Mouse (Mus musculus) midbrain, embryonic 11.5 days (tissue): ENCODE measurements around the gene Pigk. TPM values are rescaled to one million over a fixed set of nuclear protein-coding genes. Genes with fewer than 3 reads are reported as not detected.

Source experiments
- ATAC-seq: fragments of 200-750 bp; cut with Nextera tagmentation; 2 replicates; pipeline ENCODE4 v1.8.0; 2017; ENCODE audit warnings: moderate TSS enrichment, moderate library complexity; ENCODE audit not compliant: low FRiP score
- DNase-seq: peaks from one replicate; pipeline ENCODE4 v3.0.0; 2015; ENCODE audit warnings: low spot score; ENCODE audit errors: missing footprints
- H3K27ac ChIP-seq: fragments of 300-500 bp; sonication (generic); 2 replicates; pipeline ENCODE4 v1.5.1; 2014; ENCODE audit warnings: low read depth, low read length
- H3K27me3 ChIP-seq: fragments of 300-500 bp; sonication (generic); 2 replicates; pipeline ENCODE4 v1.6.1; 2014; ENCODE audit warnings: mild to moderate bottlenecking, low read length, moderate library complexity, mixed read lengths; ENCODE audit not compliant: control insufficient read depth, insufficient read depth
- H3K36me3 ChIP-seq: fragments of 300-500 bp; sonication (generic); 2 replicates; pipeline ENCODE4 v1.6.1; 2014; ENCODE audit warnings: mild to moderate bottlenecking, low read length, moderate library complexity, mixed read lengths; ENCODE audit not compliant: control insufficient read depth, insufficient read depth
- H3K4me1 ChIP-seq: fragments of 300-500 bp; sonication (generic); 2 replicates; pipeline ENCODE4 v1.6.1; 2014; ENCODE audit warnings: low read length; ENCODE audit not compliant: control insufficient read depth, insufficient read depth
- H3K4me2 ChIP-seq: fragments of 300-500 bp; sonication (generic); 2 replicates; pipeline ENCODE4 v1.6.1; 2014; ENCODE audit warnings: mild to moderate bottlenecking, moderate library complexity
- H3K4me3 ChIP-seq: fragments of 300-500 bp; sonication (generic); 2 replicates; pipeline ENCODE4 v1.5.1; 2014; ENCODE audit warnings: low read depth, low read length
- H3K9ac ChIP-seq: fragments of 300-500 bp; sonication (generic); 2 replicates; pipeline ENCODE4 v1.6.1; 2014; ENCODE audit warnings: low read length
- H3K9me3 ChIP-seq: fragments of 300-500 bp; sonication (generic); 2 replicates; pipeline ENCODE4 v1.6.1; 2016; ENCODE audit warnings: low read length; ENCODE audit not compliant: control insufficient read depth
- WGBS: fragments of 180-500 bp; shearing (Covaris S2); extraction: QIAGEN DNeasy Blood & Tissue Kit; methylation state at CpG from one replicate; pipeline ENCODE4 v1.1.7; 2014; 5-methylcytosine and 5-hydroxymethylcytosine counted together
- polyA plus RNA-seq: library from polyadenylated mRNA; unstranded; fragments of >200 nt; fragmentation: Nextera tagmentation; extraction: Ambion mirVana; gene quantifications from 2 replicates; pipeline ENCODE4 v1.2.1, GENCODE M21; 2014

Gene Pigk
- polyA plus RNA-seq, 1 experiment from 2014 or later = 40.5 TPM

DNA sequence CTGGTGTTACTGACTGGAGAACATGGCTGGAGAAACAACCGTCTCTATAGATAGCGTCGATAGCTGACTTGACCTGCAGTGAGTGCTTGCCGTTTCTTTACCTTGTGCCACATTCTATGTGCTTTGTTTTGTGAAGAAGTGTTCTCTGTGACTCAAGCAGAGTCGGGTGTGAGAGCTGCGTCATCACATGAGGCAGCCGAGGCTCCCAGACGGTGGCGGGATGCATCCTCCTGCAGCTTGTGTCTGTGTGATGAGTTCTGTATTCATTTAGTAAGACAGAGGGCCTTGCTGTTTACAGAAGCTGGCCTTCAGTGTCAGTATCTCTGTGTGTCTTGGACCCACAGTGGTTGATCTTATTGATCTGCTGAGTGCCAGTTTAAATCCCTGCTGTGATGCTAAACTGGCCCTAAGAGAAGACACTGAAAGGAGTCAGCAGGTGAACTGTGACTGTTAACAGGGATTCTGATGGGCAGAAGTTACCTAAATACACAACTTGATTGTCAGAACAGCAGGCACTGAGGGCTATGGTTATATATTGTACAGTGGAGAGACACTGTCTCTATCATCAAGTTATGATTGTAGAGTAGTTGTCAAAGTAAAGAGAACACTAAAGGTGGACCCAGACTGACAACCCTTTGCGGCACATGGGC, 21.8 kb downstream of the Pigk start:
- whole genome bisulfite sequencing = 39% methylated on average over 10 of the region's 10 CpGs

DNA sequence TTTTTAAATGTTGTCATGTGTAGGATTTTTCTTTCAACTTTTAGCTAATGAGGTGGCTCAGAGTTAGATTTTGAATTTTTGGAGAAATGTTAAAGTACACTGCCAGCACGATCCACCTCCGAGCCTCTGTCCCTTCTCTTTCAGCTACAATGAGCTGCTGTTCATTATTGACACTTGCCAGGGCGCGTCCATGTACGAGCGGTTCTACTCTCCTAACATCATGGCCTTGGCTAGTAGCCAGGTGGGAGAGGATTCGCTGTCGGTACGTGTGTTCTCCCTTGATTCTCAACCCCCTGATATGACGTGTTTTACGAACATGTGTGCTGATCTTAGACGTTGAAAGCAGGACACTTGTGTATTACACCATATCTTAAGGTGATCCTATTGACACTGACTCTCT, 30.4 kb downstream of the Pigk start:
- ATAC-seq = no peak

More for the DNA sequence above, 21.8 kb downstream of the Pigk start:
- Histone ChIP-seq H3K4me2 (no peak overlapping the region), H3K36me3 (no peaks in the 10 kb centered on the region), H3K9ac (no peak overlapping the region), H3K4me3 (no peak overlapping the region), H3K27ac (no peak overlapping the region), H3K4me1 (no peaks in the 10 kb centered on the region), H3K9me3 (no peaks in the 10 kb centered on the region), H3K27me3 (no peaks in the 10 kb centered on the region)
- ATAC-seq (no peak), DNase-seq (no peak)

GRCm38 (mm10) chr3:152745611-152746010, 31.7 kb downstream of the Pigk start:
- no peak for DNase-seq
- Histone ChIP-seq H3K36me3 (no peaks in the 10 kb centered on the region), H3K9me3 (no peaks in the 10 kb centered on the region), H3K27me3 (no peaks in the 10 kb centered on the region), H3K9ac (no peak overlapping the region), H3K4me2 (no peak overlapping the region), H3K4me1 (no peaks in the 10 kb centered on the region), H3K4me3 (no peak overlapping the region), H3K27ac (no peak overlapping the region)
- 94% methylated on average over 9 of the region's 9 CpGs for WGBS
- ATAC-seq = no peak

More for the DNA sequence above, 30.4 kb downstream of the Pigk start:
- no peak overlapping the region for H3K4me2 ChIP-seq
- H3K36me3 ChIP-seq = no peaks in the 10 kb centered on the region
- no peak overlapping the region for H3K27ac ChIP-seq
- H3K4me1 ChIP-seq = no peaks in the 10 kb centered on the region
- no peak overlapping the region for H3K9ac ChIP-seq
- DNase-seq = no peak
- H3K27me3 ChIP-seq = no peaks in the 10 kb centered on the region
- H3K4me3 ChIP-seq = no peak overlapping the region
- 96% methylated on average over 12 of the region's 12 CpGs for WGBS
- no peaks in the 10 kb centered on the region for H3K9me3 ChIP-seq

DNA sequence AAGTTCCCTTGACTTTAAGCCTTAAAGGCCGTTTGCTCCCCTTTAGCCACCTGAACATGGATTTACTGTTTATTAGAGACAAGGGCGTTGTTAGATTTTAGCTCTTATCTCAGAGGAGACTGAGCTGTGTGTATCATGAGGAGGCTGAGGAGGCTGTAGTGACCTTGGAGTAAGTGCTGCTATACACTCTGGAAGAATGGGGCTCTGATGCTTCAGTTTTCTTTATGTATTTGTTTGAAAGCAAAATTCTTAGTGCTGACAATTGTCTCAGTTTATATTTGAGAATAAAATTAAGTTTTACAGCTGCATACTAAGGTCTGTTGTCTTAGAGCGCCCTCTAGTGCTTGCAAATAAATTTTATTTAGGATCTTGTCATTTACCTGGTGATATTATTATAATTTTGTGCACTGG, 35.6 kb downstream of the Pigk start:
- no peak overlapping the region for H3K9ac ChIP-seq
- H3K4me2 ChIP-seq = no peak overlapping the region
- ATAC-seq (no peak), DNase-seq (peak; percentile 89)
- no peaks in the 10 kb centered on the region for H3K4me1 ChIP-seq
- H3K36me3 ChIP-seq = no peaks in the 10 kb centered on the region
- H3K4me3 ChIP-seq = no peak overlapping the region
- WGBS = 36% methylated on average over 3 of the region's 3 CpGs
- H3K27me3 ChIP-seq = no peaks in the 10 kb centered on the region
- no peak overlapping the region for H3K27ac ChIP-seq
- no peaks in the 10 kb centered on the region; the same call in 1 of the 2 replicates for H3K9me3 ChIP-seq

DNA sequence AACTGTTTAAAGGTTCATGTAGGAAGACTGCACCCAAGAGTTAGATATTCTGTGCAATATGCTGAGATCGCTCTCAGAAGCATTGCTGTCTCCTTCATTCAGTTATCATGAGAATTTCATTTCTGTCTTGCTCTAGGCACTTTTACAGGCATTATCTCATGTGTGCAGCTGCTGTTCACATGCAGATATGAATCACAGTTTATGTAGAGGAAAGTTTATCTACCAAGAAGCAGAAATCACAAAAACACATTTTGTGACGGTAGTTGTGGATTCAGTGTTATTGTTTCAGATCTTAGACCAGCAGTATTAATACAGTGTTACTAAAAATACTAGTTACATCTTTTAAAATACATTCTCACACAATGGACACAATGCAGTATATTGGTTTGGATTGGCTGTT, 36.0 kb downstream of the Pigk start:
- 77% methylated on average over 2 of the region's 2 CpGs for WGBS
- H3K9me3 ChIP-seq = no peaks in the 10 kb centered on the region; the same call in 1 of the 2 replicates
- H3K4me3 ChIP-seq = no peak overlapping the region

DNA sequence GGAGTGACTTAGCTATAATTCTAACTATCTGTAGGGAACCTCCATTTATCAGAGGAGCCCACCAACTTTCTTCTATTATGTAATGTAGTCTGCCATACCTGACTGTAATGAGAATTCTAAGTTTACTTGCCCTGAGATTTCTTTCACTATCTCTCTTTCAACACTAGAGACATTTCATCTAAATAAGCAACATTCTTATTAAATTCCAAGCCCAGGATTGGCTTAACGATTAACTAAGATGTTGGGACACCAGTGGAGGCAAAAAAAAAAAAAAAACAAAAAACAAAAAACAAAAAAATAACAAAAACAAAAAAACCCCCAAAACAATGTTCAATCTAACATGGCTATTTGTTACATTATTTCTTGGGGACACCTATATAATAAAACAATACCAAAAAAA, 39.0 kb downstream of the Pigk start:
- no peak overlapping the region for H3K27ac ChIP-seq
- no peaks in the 10 kb centered on the region for H3K27me3 ChIP-seq
- no peak overlapping the region for H3K4me2 ChIP-seq
- DNase-seq (no peak), ATAC-seq (no peak)
- H3K4me1 ChIP-seq = peaks cover 8% of the 10 kb centered on the region
- H3K9me3 ChIP-seq = no peaks in the 10 kb centered on the region; the same call in 1 of the 2 replicates
- WGBS = 100% methylated on average over 1 of the region's 1 CpGs
- H3K36me3 ChIP-seq = no peaks in the 10 kb centered on the region
- H3K9ac ChIP-seq = no peak overlapping the region
- no peak overlapping the region for H3K4me3 ChIP-seq

More for the DNA sequence above, 36.0 kb downstream of the Pigk start:
- H3K27me3 ChIP-seq = no peaks in the 10 kb centered on the region
- no peak overlapping the region for H3K9ac ChIP-seq
- no peaks in the 10 kb centered on the region for H3K4me1 ChIP-seq
- DNase-seq = no peak
- H3K4me2 ChIP-seq = no peak overlapping the region
- no peaks in the 10 kb centered on the region for H3K36me3 ChIP-seq
- H3K27ac ChIP-seq = no peak overlapping the region
- no peak for ATAC-seq

DNA sequence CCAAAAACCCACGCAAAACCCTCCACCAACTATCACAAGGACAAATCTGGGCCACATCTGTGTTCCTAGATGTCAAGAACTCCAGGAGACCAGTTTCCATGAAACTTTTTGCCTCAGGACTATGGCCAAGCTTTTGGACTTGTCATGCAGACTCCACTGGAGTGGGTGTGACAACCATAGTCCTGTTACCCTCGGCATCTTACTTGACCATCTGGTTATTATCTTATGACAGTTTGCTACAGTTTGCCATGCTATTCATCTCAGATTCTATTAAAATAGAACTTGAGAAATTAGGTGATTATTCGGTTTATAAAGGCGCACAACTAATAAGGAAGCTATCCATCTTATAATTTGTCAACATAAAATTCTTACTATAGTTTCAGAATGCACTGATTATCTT, 39.4 kb downstream of the Pigk start:
- ATAC-seq = no peak
- Histone ChIP-seq H3K4me1 (peaks cover 9% of the 10 kb centered on the region), H3K36me3 (no peaks in the 10 kb centered on the region), H3K9ac (no peak overlapping the region), H3K27me3 (no peaks in the 10 kb centered on the region), H3K4me2 (no peak overlapping the region), H3K4me3 (no peak overlapping the region), H3K9me3 (no peaks in the 10 kb centered on the region; the same call in 1 of the 2 replicates), H3K27ac (no peak overlapping the region)
- no peak for DNase-seq
- 90% methylated on average over 4 of the region's 4 CpGs for WGBS

GRCm38 (mm10) chr3:152753920-152754764, 40.2 kb downstream of the Pigk start:
- WGBS = 76% methylated on average over 14 of the region's 14 CpGs
- peaks cover 16% of the 10 kb centered on the region for H3K4me1 ChIP-seq
- H3K4me3 ChIP-seq = no peak overlapping the region
- H3K27ac ChIP-seq = 0 out of 2 replicates have a peak overlapping the region, but pooled peaks have one; percentile 20
- no peaks in the 10 kb centered on the region; the same call in 1 of the 2 replicates for H3K9me3 ChIP-seq
- H3K36me3 ChIP-seq = no peaks in the 10 kb centered on the region
- no peak for ATAC-seq
- H3K4me2 ChIP-seq = no peak overlapping the region
- H3K27me3 ChIP-seq = no peaks in the 10 kb centered on the region
- H3K9ac ChIP-seq = no peak overlapping the region
- DNase-seq = no peak

DNA sequence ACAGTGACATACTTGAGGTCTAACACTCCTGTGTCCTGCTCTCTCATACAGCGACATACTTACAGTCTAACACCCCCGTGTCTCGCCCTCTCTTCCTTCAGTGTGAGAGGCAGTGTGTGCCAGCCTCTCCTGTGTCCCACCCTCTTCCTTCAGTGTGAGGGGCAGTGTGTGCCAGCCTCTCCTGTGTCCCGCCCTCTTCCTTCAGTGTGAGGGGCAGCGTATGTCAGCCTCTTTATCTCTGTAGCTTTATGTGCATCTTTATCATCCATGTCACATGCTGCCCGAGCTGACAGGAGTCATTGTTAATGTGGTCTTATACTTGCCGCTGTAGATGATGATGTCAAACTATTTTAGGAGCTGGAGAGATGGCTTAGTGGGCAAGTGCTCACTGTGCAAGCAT, 41.6 kb downstream of the Pigk start:
- 89% methylated on average over 7 of the region's 7 CpGs for WGBS
- Histone ChIP-seq H3K4me3 (no peak overlapping the region), H3K36me3 (no peaks in the 10 kb centered on the region), H3K9me3 (no peaks in the 10 kb centered on the region; the same call in 1 of the 2 replicates), H3K4me1 (peaks cover 16% of the 10 kb centered on the region), H3K4me2 (no peak overlapping the region), H3K27me3 (no peaks in the 10 kb centered on the region), H3K9ac (no peak overlapping the region), H3K27ac (no peak overlapping the region)
- no peak for ATAC-seq
- DNase-seq = no peak
